Mouse (Mus musculus) midbrain, embryonic 13.5 days (tissue): ENCODE measurements around the gene Tceal1. TPM values are rescaled to one million over a fixed set of nuclear protein-coding genes. Genes with fewer than 3 reads are reported as not detected.

Experiments used
- ATAC-seq: fragments of 200-750 bp; cut with Nextera tagmentation; 2 replicates; pipeline ENCODE4 v1.8.0; 2017; ENCODE audit warnings: mild to moderate bottlenecking, moderate TSS enrichment, moderate library complexity
- H3K27ac ChIP-seq: fragments of 300-500 bp; sonication (generic); 2 replicates; pipeline ENCODE4 v1.5.1; 2015; ENCODE audit warnings: inconsistent platforms, mild to moderate bottlenecking, moderate library complexity
- H3K27me3 ChIP-seq: fragments of 300-500 bp; sonication (generic); 2 replicates; pipeline ENCODE4 v1.6.1; 2015; ENCODE audit warnings: mild to moderate bottlenecking, inconsistent platforms
- H3K36me3 ChIP-seq: fragments of 300-500 bp; sonication (generic); 2 replicates; pipeline ENCODE4 v1.6.1; 2015; ENCODE audit warnings: mild to moderate bottlenecking, inconsistent platforms
- H3K4me1 ChIP-seq: fragments of 300-500 bp; sonication (generic); replicated peaks from 2 replicates; pipeline ENCODE4 v1.6.1; 2015; ENCODE audit warnings: inconsistent platforms
- H3K4me2 ChIP-seq: fragments of 300-500 bp; sonication (generic); replicated peaks from 2 replicates; pipeline ENCODE4 v1.6.1; 2015; ENCODE audit warnings: moderate library complexity, mild to moderate bottlenecking, inconsistent platforms
- H3K4me3 ChIP-seq: fragments of 300-500 bp; sonication (generic); replicated peaks from 2 replicates; pipeline ENCODE4 v1.5.1; 2015; ENCODE audit warnings: mild to moderate bottlenecking, inconsistent platforms
- H3K9ac ChIP-seq: fragments of 300-500 bp; sonication (generic); replicated peaks from 2 replicates; pipeline ENCODE4 v1.6.1; 2015; ENCODE audit warnings: mild to moderate bottlenecking, inconsistent platforms
- H3K9me3 ChIP-seq: fragments of 300-500 bp; sonication (generic); 2 replicates; pipeline ENCODE4 v1.6.1; 2016; ENCODE audit warnings: mild to moderate bottlenecking, inconsistent platforms
- WGBS: fragments of 180-500 bp; shearing (Covaris S2); methylation state at CpG from one replicate; pipeline ENCODE4 v1.1.7; 2015; 5-methylcytosine and 5-hydroxymethylcytosine counted together
- polyA plus RNA-seq: library from polyadenylated mRNA; unstranded; fragments of >200 nt; fragmentation: Nextera tagmentation; extraction: Ambion mirVana; gene quantifications from 2 replicates; pipeline ENCODE4 v1.2.1, GENCODE M21; 2015

Tceal1 gene
- polyA plus RNA-seq, 1 experiment from 2014 or later, result 18.6 TPM

GRCm38 (mm10) chrX:136732016-136732415 lies 24.2 kb downstream of the Tceal1 start:
- 84% methylated on average over 4 of the region's 4 CpGs for WGBS
- no peak overlapping the region for H3K27ac ChIP-seq
- peaks cover 10% of the 10 kb centered on the region; the same call in 1 of the 2 replicates for H3K36me3 ChIP-seq
- no peak for ATAC-seq
- no peak overlapping the region for H3K4me2 ChIP-seq
- H3K27me3 ChIP-seq, result no peaks in the 10 kb centered on the region
- no peaks in the 10 kb centered on the region; the same call in 1 of the 2 replicates for H3K4me1 ChIP-seq
- H3K4me3 ChIP-seq, result no peak overlapping the region
- H3K9me3 ChIP-seq, result no peaks in the 10 kb centered on the region
- H3K9ac ChIP-seq, result no peak overlapping the region

GRCm38 (mm10) chrX:136740087-136740790 lies 32.5 kb downstream of the Tceal1 start:
- 31% methylated on average over 15 of the region's 15 CpGs for WGBS
- H3K27ac ChIP-seq, result peak overlapping the region; percentile 82; the same call in 1 of the 2 replicates
- ATAC-seq, result no peak

GRCm38 (mm10) chrX:136740791-136741650 lies 33.2 kb downstream of the Tceal1 start:
- peak overlapping the region; percentile 89 for H3K27ac ChIP-seq
- 0 out of 2 replicates have a peak, but pooled peaks cover under 1% of the 10 kb centered on the region for H3K36me3 ChIP-seq
- peaks cover 8% of the 10 kb centered on the region for H3K4me1 ChIP-seq
- no peaks in the 10 kb centered on the region for H3K27me3 ChIP-seq
- no peaks in the 10 kb centered on the region for H3K9me3 ChIP-seq
- ATAC-seq, result peak; percentile 99
- WGBS, result 26% methylated on average over 39 of the region's 39 CpGs
- H3K9ac ChIP-seq, result peak overlapping the region; percentile 77
- peak overlapping the region; percentile 58 for H3K4me2 ChIP-seq
- peak overlapping the region; percentile 54 for H3K4me3 ChIP-seq

More at GRCm38 (mm10) chrX:136740087-136740790, 32.5 kb downstream of the Tceal1 start:
- Histone ChIP-seq H3K4me3 (peak overlapping the region; percentile 54), H3K4me1 (peaks cover 8% of the 10 kb centered on the region), H3K9me3 (no peaks in the 10 kb centered on the region), H3K36me3 (0 out of 2 replicates have a peak, but pooled peaks cover 3% of the 10 kb centered on the region), H3K4me2 (peak overlapping the region; percentile 58), H3K27me3 (no peaks in the 10 kb centered on the region), H3K9ac (peak overlapping the region; percentile 77)

GRCm38 (mm10) chrX:136741651-136742201 lies 33.9 kb downstream of the Tceal1 start:
- H3K27ac ChIP-seq, result peak overlapping the region; percentile 89
- 19% methylated on average over 46 of the region's 46 CpGs for WGBS
- H3K4me1 ChIP-seq, result peaks cover 8% of the 10 kb centered on the region
- H3K9me3 ChIP-seq, result no peaks in the 10 kb centered on the region
- peak overlapping the region; percentile 53 for H3K4me2 ChIP-seq
- no peaks in the 10 kb centered on the region for H3K36me3 ChIP-seq
- peak overlapping the region; percentile 59 for H3K9ac ChIP-seq
- no peaks in the 10 kb centered on the region for H3K27me3 ChIP-seq
- peak overlapping the region; percentile 54 for H3K4me3 ChIP-seq
- peak; percentile 74 for ATAC-seq

GRCm38 (mm10) chrX:136742241-136742640 lies 34.5 kb downstream of the Tceal1 start:
- Histone ChIP-seq H3K9ac (peak overlapping the region; percentile 59), H3K4me1 (peaks cover 8% of the 10 kb centered on the region), H3K4me2 (peak overlapping the region; percentile 53), H3K9me3 (no peaks in the 10 kb centered on the region), H3K36me3 (no peaks in the 10 kb centered on the region), H3K27me3 (no peaks in the 10 kb centered on the region), H3K27ac (peak overlapping the region; percentile 89), H3K4me3 (peak overlapping the region; percentile 54)
- ATAC-seq, result no peak
- WGBS, result 27% methylated on average over 10 of the region's 10 CpGs

- Histone ChIP-seq H3K9me3 (no peaks in the 10 kb centered on the region), H3K4me2 (peak overlapping the region; percentile 53), H3K27me3 (no peaks in the 10 kb centered on the region), H3K36me3 (no peaks in the 10 kb centered on the region), H3K4me1 (peaks cover 8% of the 10 kb centered on the region), H3K4me3 (peak overlapping the region; percentile 54), H3K27ac (peak overlapping the region; percentile 89), H3K9ac (peak overlapping the region; percentile 59; the same call in 1 of the 2 replicates)
- ATAC-seq, result no peak
- 35% methylated on average over 5 of the region's 5 CpGs for WGBS
Measured at GRCm38 (mm10) chrX:136742661-136743103, 34.9 kb downstream of the Tceal1 start.

GRCm38 (mm10) chrX:136743459-136743858 lies 35.7 kb downstream of the Tceal1 start, which contains the start of gene Morf4l2:
Gene Morf4l2, minus strand, starts transcription at chrX:136743690.
- Histone ChIP-seq H3K36me3 (no peaks in the 10 kb centered on the region), H3K9ac (peak within 1 kb of the TSS; percentile 59; the same call in 1 of the 2 replicates), H3K4me2 (peak within 1 kb of the TSS; percentile 53), H3K27ac (peak within 1 kb of the TSS; percentile 89), H3K27me3 (no peaks in the 10 kb centered on the region), H3K9me3 (no peaks in the 10 kb centered on the region), H3K4me1 (peaks cover 6% of the 10 kb centered on the region), H3K4me3 (peak within 1 kb of the TSS; percentile 54)
- ATAC-seq, result no peak
- 85% methylated on average over 12 of the region's 12 CpGs for WGBS

GRCm38 (mm10) chrX:136744663-136745062 lies 36.9 kb downstream of the Tceal1 start:
- Histone ChIP-seq H3K9me3 (no peaks in the 10 kb centered on the region), H3K27ac (no peak overlapping the region), H3K4me1 (no peaks in the 10 kb centered on the region), H3K4me3 (no peak overlapping the region), H3K36me3 (no peaks in the 10 kb centered on the region), H3K4me2 (no peak overlapping the region), H3K27me3 (no peaks in the 10 kb centered on the region), H3K9ac (no peak overlapping the region)
- 82% methylated on average over 8 of the region's 8 CpGs for WGBS
- no peak for ATAC-seq

GRCm38 (mm10) chrX:136749329-136749728 lies 41.5 kb downstream of the Tceal1 start:
- WGBS, result 74% methylated on average over 4 of the region's 4 CpGs
- no peaks in the 10 kb centered on the region for H3K4me1 ChIP-seq
- no peaks in the 10 kb centered on the region for H3K36me3 ChIP-seq
- ATAC-seq, result no peak
- H3K27ac ChIP-seq, result no peak overlapping the region
- no peak overlapping the region for H3K4me2 ChIP-seq
- no peaks in the 10 kb centered on the region for H3K9me3 ChIP-seq
- no peaks in the 10 kb centered on the region for H3K27me3 ChIP-seq
- no peak overlapping the region for H3K9ac ChIP-seq
- no peak overlapping the region for H3K4me3 ChIP-seq

GRCm38 (mm10) chrX:136755464-136755863 lies 47.7 kb downstream of the Tceal1 start:
- no peak overlapping the region for H3K4me2 ChIP-seq
- no peak overlapping the region for H3K4me3 ChIP-seq
- no peak for ATAC-seq
- no peaks in the 10 kb centered on the region for H3K9me3 ChIP-seq
- no peak overlapping the region for H3K9ac ChIP-seq
- no peaks in the 10 kb centered on the region for H3K36me3 ChIP-seq
- H3K27me3 ChIP-seq, result no peaks in the 10 kb centered on the region; the same call in 1 of the 2 replicates
- no peak overlapping the region for H3K27ac ChIP-seq
- 84% methylated on average over 3 of the region's 3 CpGs for WGBS
- no peaks in the 10 kb centered on the region for H3K4me1 ChIP-seq
